Mouse (Mus musculus): ENCODE data around the gene Ppp1r11.

The Ppp1r11 gene

DNA sequence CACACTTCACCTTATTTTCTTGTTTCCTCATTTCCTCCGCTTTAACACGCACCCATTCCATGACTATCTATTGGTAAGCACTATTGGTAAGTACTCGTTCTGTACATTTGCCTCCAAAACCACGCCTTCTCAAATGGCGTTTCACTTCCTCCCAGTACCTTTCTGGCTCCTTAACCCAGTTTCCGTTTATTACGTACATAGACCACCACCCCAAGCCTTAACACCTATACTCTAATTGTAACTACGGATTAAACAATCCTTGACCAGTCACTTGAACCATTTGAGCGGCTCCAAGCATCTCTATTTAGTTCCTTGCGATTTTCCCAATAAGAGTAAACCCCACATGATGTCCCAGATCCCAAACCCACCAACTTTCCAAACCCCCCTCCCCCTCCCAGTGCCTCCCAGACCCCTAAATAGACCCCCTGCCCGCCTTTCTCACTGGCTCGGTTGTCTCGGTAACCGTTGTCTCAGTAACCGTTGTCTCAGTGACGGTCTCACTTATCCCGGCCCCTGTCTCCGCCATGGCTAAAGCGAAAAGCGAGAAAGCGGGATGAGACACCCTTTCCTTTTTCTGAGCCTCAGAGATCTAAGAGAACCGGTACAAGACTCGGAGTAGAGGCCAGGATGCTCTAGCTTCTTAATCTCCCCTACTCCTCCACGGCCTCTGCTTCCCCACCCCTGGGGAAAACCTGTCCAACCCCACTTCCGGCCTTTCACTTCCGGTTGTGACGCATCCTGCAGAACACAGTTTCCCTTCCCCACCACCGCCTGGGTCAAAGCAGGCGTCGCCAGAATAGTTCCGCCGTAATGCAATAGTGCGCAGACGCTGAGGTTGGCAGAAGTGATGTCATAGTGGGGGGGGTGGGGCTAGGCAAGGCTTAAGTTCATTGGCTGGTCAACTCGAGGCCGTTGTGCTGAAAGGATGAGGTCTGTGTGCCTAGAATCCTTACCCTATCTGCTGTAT, at the start of gene Ppp1r11:
Ppp1r11 (minus strand) TSS at position 761 of the 967 bp plus-strand sequence.
- no peak for TF ChIP-seq GATA4 (IDR thresholded peaks at IDR 0.05; ENCODE audit: insufficient replicate concordance, low read length)

GRCm38 (mm10) chr17:37000863-37001262, 49.3 kb upstream of the Ppp1r11 start, which contains the start of gene Zfp57:
TSS of gene Zfp57 (plus strand) at chr17:37001163.
- TF ChIP-seq GATA4 (IDR thresholded peaks at IDR 0.05; ENCODE audit: insufficient replicate concordance, low read length): no peak

- no peak for TF ChIP-seq GATA4 (IDR thresholded peaks at IDR 0.05; ENCODE audit: insufficient replicate concordance, low read length)
Measured at GRCm38 (mm10) chr17:36998477-36998876, 46.9 kb upstream of the Ppp1r11 start.

GRCm38 (mm10) chr17:36997033-36997735, 45.6 kb upstream of the Ppp1r11 start:
- TF ChIP-seq GATA4 (IDR thresholded peaks at IDR 0.05; ENCODE audit: insufficient replicate concordance, low read length): peak; percentile 17; the same call in 1 of the 2 replicates

GRCm38 (mm10) chr17:36995448-36995847, 43.9 kb upstream of the Ppp1r11 start:
- TF ChIP-seq GATA4 (IDR thresholded peaks at IDR 0.05; ENCODE audit: insufficient replicate concordance, low read length): no peak

DNA sequence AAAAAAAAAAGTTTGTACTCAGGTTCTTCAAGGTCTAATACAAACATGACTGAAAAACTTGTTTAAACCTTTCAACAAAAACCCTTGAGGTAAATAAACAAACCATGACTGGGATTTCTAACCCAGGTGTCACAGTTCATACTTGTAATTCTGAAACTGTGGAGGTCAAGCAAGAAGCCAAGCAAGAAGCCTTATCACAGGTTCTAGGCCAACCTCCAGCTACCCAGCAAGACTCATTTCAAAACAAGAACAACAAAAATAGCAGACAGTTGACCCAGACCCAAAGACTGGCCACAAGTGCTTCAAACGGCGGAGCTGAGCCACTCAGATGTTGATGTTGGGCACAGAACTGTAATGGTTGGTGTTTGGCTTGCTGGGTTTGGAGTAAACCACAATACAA, 43.0 kb upstream of the Ppp1r11 start:
- no peak for TF ChIP-seq GATA4 (IDR thresholded peaks at IDR 0.05; ENCODE audit: insufficient replicate concordance, low read length)

DNA sequence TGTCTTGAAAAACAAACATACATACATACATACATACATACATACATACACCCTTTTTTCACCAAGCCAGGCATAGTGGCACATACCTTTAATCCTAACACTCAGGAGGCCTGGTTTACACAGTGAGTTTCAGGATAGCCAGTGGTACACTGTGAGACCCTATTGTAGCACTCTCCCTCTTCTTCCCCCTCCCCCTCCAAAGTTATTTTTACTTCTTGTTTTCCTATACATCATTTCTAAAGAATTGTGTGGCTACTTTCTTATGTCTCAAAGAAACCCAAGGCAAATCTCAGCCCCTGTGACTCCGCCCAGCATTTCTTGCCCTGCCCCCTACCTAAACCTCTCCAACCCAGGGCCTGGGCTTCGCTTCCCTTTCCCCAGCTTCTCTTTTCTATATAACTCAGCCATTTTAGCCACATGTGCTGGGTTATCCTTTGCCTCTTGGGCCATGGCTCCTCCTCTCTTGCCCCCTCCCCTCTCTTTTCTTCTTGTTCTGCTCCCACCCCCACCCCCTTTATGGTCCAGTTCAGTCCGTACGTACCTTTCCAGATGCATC, 42.3 kb upstream of the Ppp1r11 start:
- no peak for TF ChIP-seq GATA4 (IDR thresholded peaks at IDR 0.05; ENCODE audit: insufficient replicate concordance, low read length)

- no peak for TF ChIP-seq GATA4 (IDR thresholded peaks at IDR 0.05; ENCODE audit: insufficient replicate concordance, low read length)
Measured at GRCm38 (mm10) chr17:36992336-36993104, 41.0 kb upstream of the Ppp1r11 start.

DNA sequence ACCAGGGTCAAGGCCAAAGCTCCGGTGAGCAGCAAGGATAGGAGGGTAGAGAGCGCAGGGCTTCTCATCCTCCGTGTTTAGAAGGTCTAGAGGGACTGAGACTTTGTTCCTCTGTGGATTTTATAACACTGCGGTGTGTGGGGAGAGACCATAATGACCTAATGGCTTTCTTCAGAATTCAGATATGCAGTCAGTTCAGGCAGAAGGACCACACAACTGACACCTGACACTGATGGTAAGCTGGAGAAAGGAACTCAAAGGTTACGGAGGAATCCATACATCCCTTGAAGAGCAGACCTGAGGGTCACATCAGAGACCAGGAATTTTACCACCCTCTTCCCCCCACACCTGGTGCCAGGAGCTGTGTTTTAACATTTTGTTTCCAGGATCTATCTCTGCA, 37.9 kb upstream of the Ppp1r11 start, which contains the start of gene H2-M5:
H2-M5 (minus strand) TSS at position 101 of the 400 bp plus-strand sequence.
- TF ChIP-seq GATA4 (IDR thresholded peaks at IDR 0.05; ENCODE audit: insufficient replicate concordance, low read length): no peak

DNA sequence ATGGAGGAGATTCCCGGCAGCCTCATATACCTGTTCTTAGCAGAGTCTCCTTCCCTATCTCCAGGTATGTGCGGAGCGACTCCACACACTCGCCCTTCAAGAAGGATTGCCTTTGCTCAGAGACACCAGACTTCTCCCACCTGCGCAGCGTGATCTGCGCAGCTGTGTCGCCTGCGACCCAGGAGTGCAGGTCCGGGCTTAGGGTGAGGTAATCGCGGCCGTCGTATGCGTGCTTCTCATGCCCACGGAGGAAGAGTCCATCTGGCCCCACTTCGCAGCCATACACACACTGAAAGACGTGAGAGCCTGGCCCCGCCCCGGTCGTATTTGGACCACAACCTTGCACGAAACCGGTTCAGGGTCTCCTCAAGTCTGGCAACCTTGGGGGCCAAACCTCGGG, 36.9 kb upstream of the Ppp1r11 start:
- TF ChIP-seq GATA4 (IDR thresholded peaks at IDR 0.05; ENCODE audit: insufficient replicate concordance, low read length): no peak

GRCm38 (mm10) chr17:36982253-36983155, 31.0 kb upstream of the Ppp1r11 start:
- TF ChIP-seq GATA4 (IDR thresholded peaks at IDR 0.05; ENCODE audit: insufficient replicate concordance, low read length): no peak

- TF ChIP-seq GATA4 (IDR thresholded peaks at IDR 0.05; ENCODE audit: insufficient replicate concordance, low read length): no peak
Measured at GRCm38 (mm10) chr17:36981845-36982244, 30.3 kb upstream of the Ppp1r11 start.

- no peak for TF ChIP-seq GATA4 (IDR thresholded peaks at IDR 0.05; ENCODE audit: insufficient replicate concordance, low read length)
Measured at GRCm38 (mm10) chr17:36981221-36981813, 29.8 kb upstream of the Ppp1r11 start, which contains the start of gene 2410137M14Rik. TSS of gene 2410137M14Rik (minus strand) at chr17:36981237.
